Mouse (Mus musculus) lung, adult 2 months (tissue): ENCODE measurements around the gene Numa1. TPM values are rescaled to one million over a fixed set of nuclear protein-coding genes. Genes with fewer than 3 reads are reported as not detected.

Experiments used
- DNase-seq: peaks from one replicate; pipeline ENCODE4 v3.0.0; 2022
- H3K4me1 ChIP-seq: fragments of 200-500 bp; 2 replicates; pipeline ENCODE4 v1.6.1; 2011; ENCODE audit warnings: low read length; ENCODE audit not compliant: control insufficient read depth, insufficient read depth
- H3K4me3 ChIP-seq: fragments of 200-500 bp; replicated peaks from 2 replicates; pipeline ENCODE3; 2011; ENCODE audit warnings: low read depth, mild to moderate bottlenecking, control low read depth, low read length; ENCODE audit errors: extremely low read depth
- CTCF ChIP-seq: fragments of 200-500 bp; IDR thresholded peaks from 2 replicates; pipeline ENCODE4 v1.5.1; 2011; ENCODE audit warnings: mild to moderate bottlenecking, low read length, control low read depth; ENCODE audit not compliant: insufficient read depth
- POLR2A ChIP-seq: fragments of 200-500 bp; IDR thresholded peaks from 2 replicates; pipeline ENCODE4 v1.6.1; 2011; ENCODE audit warnings: low read depth, mild to moderate bottlenecking, control low read depth, low read length, borderline replicate concordance; ENCODE audit errors: extremely low read depth
- WGBS: fragments of 180-500 bp; shearing (Covaris S2); methylation state at CpG from one replicate; pipeline ENCODE4 v1.1.7; 2018; 5-methylcytosine and 5-hydroxymethylcytosine counted together
- polyA plus RNA-seq: library from polyadenylated mRNA; depleted of rRNA; stranded (reverse); fragments of >200 nt; gene quantifications from 2 replicates; pipeline ENCODE4 v1.2.3, GENCODE M21; 2012

Numa1 gene
- polyA plus RNA-seq, 1 experiment = 93.4 TPM

DNA sequence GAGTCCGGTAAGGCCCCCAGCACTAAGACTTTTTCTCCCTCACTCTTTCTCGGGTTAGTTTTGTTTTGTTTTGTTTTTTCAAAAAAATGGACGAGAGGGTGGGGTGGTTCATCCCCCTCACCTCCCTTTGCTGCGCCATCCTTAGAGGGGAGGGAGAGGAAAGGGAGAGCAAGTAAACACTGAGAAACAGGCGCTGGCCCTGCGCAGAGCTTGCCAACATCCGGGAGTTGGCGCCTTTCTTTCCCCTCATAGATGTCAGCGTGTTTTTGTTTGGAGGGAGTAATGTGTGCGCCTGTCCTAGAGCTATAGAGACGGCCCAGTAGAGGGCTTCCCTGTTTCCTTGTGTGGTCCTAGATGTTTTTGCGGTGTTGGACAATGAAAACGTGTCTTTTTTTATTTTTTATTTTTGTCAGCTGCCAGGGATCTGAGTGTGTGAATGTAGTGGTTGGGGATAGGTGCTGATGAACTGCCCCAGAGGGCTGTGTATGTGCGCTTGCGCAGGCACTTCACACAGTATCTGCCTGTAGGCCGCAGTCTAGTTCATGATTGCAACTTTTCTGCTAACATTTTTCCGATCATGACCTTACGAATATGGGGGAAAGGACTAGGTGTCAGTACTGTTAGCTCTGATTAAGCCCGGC, 37.0 kb downstream of the Numa1 start:
- WGBS = under 1% methylated on average over 19 of the region's 19 CpGs
- peak overlapping the region; percentile 90 for H3K4me3 ChIP-seq
- TF ChIP-seq CTCF (no peak), POLR2A (peak; percentile 50; the same call in 1 of the 2 replicates)
- peaks cover 8% of the 10 kb centered on the region for H3K4me1 ChIP-seq
- DNase-seq = peak; percentile 76

GRCm38 (mm10) chr7:101971721-101972120, 37.8 kb downstream of the Numa1 start:
- 15% methylated on average over 2 of the region's 2 CpGs for WGBS
- no peak overlapping the region for H3K4me3 ChIP-seq
- no peak for DNase-seq
- peaks cover 8% of the 10 kb centered on the region for H3K4me1 ChIP-seq
- TF ChIP-seq CTCF (no peak), POLR2A (no peak)

- no peak for DNase-seq
- peaks cover 8% of the 10 kb centered on the region for H3K4me1 ChIP-seq
- WGBS = 45% methylated on average over 3 of the region's 3 CpGs
- H3K4me3 ChIP-seq = no peak overlapping the region
- TF ChIP-seq POLR2A = no peak
- TF ChIP-seq CTCF = no peak
Measured at GRCm38 (mm10) chr7:101973730-101974129, 39.8 kb downstream of the Numa1 start.

- TF ChIP-seq CTCF = no peak
- no peak for TF ChIP-seq POLR2A
- Histone ChIP-seq H3K4me3 (no peak overlapping the region), H3K4me1 (peaks cover 8% of the 10 kb centered on the region)
- no peak for DNase-seq
- WGBS = 8% methylated on average over 2 of the region's 2 CpGs
Measured at GRCm38 (mm10) chr7:101974505-101974904, 40.6 kb downstream of the Numa1 start.

GRCm38 (mm10) chr7:101982735-101983134, 48.8 kb downstream of the Numa1 start:
- DNase-seq = no peak
- 70% methylated on average over 1 of the region's 1 CpGs for WGBS
- no peak for TF ChIP-seq POLR2A
- no peak for TF ChIP-seq CTCF
- H3K4me1 ChIP-seq = no peaks in the 10 kb centered on the region
- H3K4me3 ChIP-seq = no peak overlapping the region

- DNase-seq = no peak
- WGBS = 86% methylated on average over 3 of the region's 3 CpGs
- no peaks in the 10 kb centered on the region for H3K4me1 ChIP-seq
- H3K4me3 ChIP-seq = no peak overlapping the region
- TF ChIP-seq CTCF = no peak
- TF ChIP-seq POLR2A = no peak
Measured at GRCm38 (mm10) chr7:101985081-101985480, 51.2 kb downstream of the Numa1 start.

- 68% methylated on average over 3 of the region's 3 CpGs for WGBS
- no peaks in the 10 kb centered on the region for H3K4me1 ChIP-seq
- no peak for DNase-seq
Measured at GRCm38 (mm10) chr7:101994241-101994640, 60.3 kb downstream of the Numa1 start.

DNA sequence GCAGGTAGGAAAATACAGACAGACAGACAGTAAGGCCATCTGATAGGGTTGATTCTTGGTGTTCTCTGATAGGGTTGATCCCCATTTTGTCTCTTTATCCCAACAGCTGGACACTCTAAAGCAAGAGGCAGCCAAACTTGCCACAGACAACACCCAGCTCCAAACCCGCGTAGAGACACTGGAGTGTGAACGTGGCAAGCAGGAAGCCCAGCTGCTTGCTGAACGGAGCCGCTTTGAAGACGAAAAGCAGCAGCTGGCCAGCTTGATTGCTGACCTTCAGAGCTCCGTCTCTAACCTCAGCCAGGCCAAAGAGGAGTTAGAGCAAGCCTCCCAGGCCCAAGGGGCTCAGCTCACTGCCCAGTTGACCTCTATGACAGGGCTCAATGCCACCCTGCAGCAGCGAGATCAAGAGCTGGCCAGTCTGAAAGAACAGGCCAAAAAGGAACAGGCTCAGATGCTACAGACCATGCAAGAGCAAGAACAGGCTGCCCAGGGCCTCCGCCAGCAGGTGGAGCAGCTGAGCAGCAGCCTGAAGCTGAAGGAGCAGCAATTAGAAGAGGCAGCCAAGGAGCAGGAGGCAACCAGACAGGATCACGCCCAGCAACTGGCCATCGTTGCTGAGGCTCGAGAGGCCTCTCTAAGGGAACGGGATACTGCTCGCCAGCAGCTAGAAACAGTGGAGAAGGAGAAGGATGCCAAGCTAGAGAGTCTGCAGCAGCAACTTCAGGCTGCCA, 64.5 kb downstream of the Numa1 start:
- Histone ChIP-seq H3K4me3 (no peak overlapping the region), H3K4me1 (no peaks in the 10 kb centered on the region)
- peak; percentile 81 for DNase-seq
- WGBS = 48% methylated on average over 14 of the region's 14 CpGs
- TF ChIP-seq CTCF = peak; percentile 92
- no peak for TF ChIP-seq POLR2A

More at GRCm38 (mm10) chr7:101994241-101994640, 60.3 kb downstream of the Numa1 start:
- TF ChIP-seq CTCF = no peak
- H3K4me3 ChIP-seq = no peak overlapping the region

DNA sequence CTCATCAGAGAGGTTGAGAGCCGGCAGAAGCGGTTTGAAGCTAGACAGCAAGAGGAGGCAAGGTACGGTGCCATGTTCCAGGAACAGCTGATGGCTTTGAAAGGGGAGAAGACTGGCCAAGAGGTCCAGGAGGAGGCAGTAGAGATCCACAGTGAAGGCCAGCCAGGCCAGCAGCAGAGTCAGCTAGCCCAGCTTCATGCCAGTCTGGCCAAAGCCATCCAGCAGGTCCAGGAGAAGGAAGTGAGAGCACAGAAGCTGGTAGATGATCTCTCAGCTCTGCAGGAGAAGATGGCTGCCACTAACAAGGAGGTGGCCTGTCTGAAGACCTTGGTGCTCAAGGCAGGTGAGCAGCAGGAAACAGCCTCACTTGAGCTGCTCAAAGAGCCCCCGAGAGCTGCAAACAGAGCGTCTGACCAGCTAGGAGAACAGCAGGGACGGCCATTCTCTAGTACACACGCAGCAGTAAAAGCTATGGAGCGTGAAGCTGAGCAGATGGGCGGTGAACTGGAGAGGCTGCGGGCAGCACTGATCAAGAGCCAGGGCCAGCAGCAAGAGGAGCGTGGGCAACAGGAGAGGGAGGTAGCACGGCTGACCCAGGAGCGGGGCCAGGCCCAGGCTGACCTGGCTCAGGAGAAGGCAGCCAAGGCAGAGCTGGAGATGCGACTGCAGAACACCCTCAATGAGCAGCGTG, 65.7 kb downstream of the Numa1 start:
- no peak for DNase-seq
- TF ChIP-seq CTCF (no peak), POLR2A (no peak)
- H3K4me1 ChIP-seq = no peaks in the 10 kb centered on the region
- H3K4me3 ChIP-seq = no peak overlapping the region
- WGBS = 85% methylated on average over 15 of the region's 15 CpGs
